Mouse (Mus musculus) cerebellum, adult 2 months (tissue): ENCODE data around the gene Gucy2g.

Experiments used
- CTCF ChIP-seq: fragments of 200-500 bp; IDR thresholded peaks from 2 replicates; pipeline ENCODE4 v1.5.1; 2011; ENCODE audit warnings: low read depth, mild to moderate bottlenecking, control low read depth, low read length, moderate library complexity, borderline replicate concordance; ENCODE audit not compliant: insufficient read depth
- POLR2A ChIP-seq: fragments of 200-500 bp; IDR thresholded peaks from 2 replicates; pipeline ENCODE4 v1.6.1; 2011; ENCODE audit warnings: low read length, control low read depth, borderline replicate concordance; ENCODE audit not compliant: insufficient read depth

GRCm38 (mm10) chr19:55177143-55177542, 63.9 kb downstream of the Gucy2g start:
- TF ChIP-seq CTCF (no peak), POLR2A (no peak)
